Mouse (Mus musculus): ENCODE measurements at regions not wholly inside any gene's neighbourhood (a gene's known extent, or its start where the extent isn't known, plus 50 kb on each side); places are given as distances from the start of the nearest gene placed in this dataset.
"Not testable (repeated sequence)": the region's sequence is repeated elsewhere in the genome, so short reads cannot be mapped to it uniquely, and the experiment has no call there.

GRCm38 (mm10) chr2:133793293-133793692 lies 241.3 kb downstream of the Bmp2 start:
- H3K4me3 ChIP-seq (ENCODE audit: insufficient read depth, low read length) = no peak overlapping the region
- no peaks in the 10 kb centered on the region for H3K4me1 ChIP-seq (ENCODE audit: control insufficient read depth, insufficient read depth, low read length)
- no peak overlapping the region for H3K27ac ChIP-seq (ENCODE audit: insufficient read depth, low read length)
- TF ChIP-seq POLR2A (IDR thresholded peaks at IDR 0.05; ENCODE audit: low read depth, low read length) (no peak), CTCF (IDR thresholded peaks at IDR 0.05; ENCODE audit: borderline replicate concordance, insufficient read depth, low read length) (no peak)

- no peaks in the 10 kb centered on the region for H3K4me1 ChIP-seq (ENCODE audit: control insufficient read depth, insufficient read depth, low read length)
- H3K27ac ChIP-seq (ENCODE audit: insufficient read depth, low read length) = no peak overlapping the region
- H3K4me3 ChIP-seq (ENCODE audit: insufficient read depth, low read length) = no peak overlapping the region
- TF ChIP-seq POLR2A (IDR thresholded peaks at IDR 0.05; ENCODE audit: low read depth, low read length) = no peak
- no peak for TF ChIP-seq CTCF (IDR thresholded peaks at IDR 0.05; ENCODE audit: borderline replicate concordance, insufficient read depth, low read length)
These were observed 250.7 kb downstream of the Bmp2 start for GRCm38 (mm10) chr2:133802666-133803065.

- H3K4me1 ChIP-seq (ENCODE audit: control insufficient read depth, insufficient read depth, low read length) = no peaks in the 10 kb centered on the region
- no peak overlapping the region for H3K27ac ChIP-seq (ENCODE audit: insufficient read depth, low read length)
- no peak for TF ChIP-seq CTCF (IDR thresholded peaks at IDR 0.05; ENCODE audit: borderline replicate concordance, insufficient read depth, low read length)
- H3K4me3 ChIP-seq (ENCODE audit: insufficient read depth, low read length) = no peak overlapping the region
These were observed 269.5 kb downstream of the Bmp2 start for GRCm38 (mm10) chr2:133821418-133821817.

GRCm38 (mm10) chr2:133829406-133829805 lies 277.4 kb downstream of the Bmp2 start:
- Histone ChIP-seq H3K4me3 (ENCODE audit: insufficient read depth, low read length) (no peak overlapping the region), H3K4me1 (ENCODE audit: control insufficient read depth, insufficient read depth, low read length) (no peaks in the 10 kb centered on the region), H3K27ac (ENCODE audit: insufficient read depth, low read length) (no peak overlapping the region)
- TF ChIP-seq CTCF (IDR thresholded peaks at IDR 0.05; ENCODE audit: borderline replicate concordance, insufficient read depth, low read length) (no peak), POLR2A (IDR thresholded peaks at IDR 0.05; ENCODE audit: low read depth, low read length) (no peak)

GRCm38 (mm10) chr2:133850485-133850884 lies 298.5 kb downstream of the Bmp2 start:
- TF ChIP-seq POLR2A (IDR thresholded peaks at IDR 0.05; ENCODE audit: low read depth, low read length) (no peak), CTCF (IDR thresholded peaks at IDR 0.05; ENCODE audit: borderline replicate concordance, insufficient read depth, low read length) (no peak)
- Histone ChIP-seq H3K4me3 (ENCODE audit: insufficient read depth, low read length) (no peak overlapping the region), H3K4me1 (ENCODE audit: control insufficient read depth, insufficient read depth, low read length) (no peaks in the 10 kb centered on the region), H3K27ac (ENCODE audit: insufficient read depth, low read length) (no peak overlapping the region)

- H3K4me3 ChIP-seq (ENCODE audit: insufficient read depth, low read length); H3K27ac ChIP-seq (ENCODE audit: insufficient read depth, low read length); H3K4me1 ChIP-seq (ENCODE audit: control insufficient read depth, insufficient read depth, low read length): not testable (repeated sequence)
These were observed 323.0 kb downstream of the Bmp2 start for GRCm38 (mm10) chr2:133874982-133875381.

- Histone ChIP-seq H3K4me1 (ENCODE audit: control insufficient read depth, insufficient read depth, low read length) (no peaks in the 10 kb centered on the region), H3K4me3 (ENCODE audit: insufficient read depth, low read length) (no peak overlapping the region), H3K27ac (ENCODE audit: insufficient read depth, low read length) (no peak overlapping the region)
- TF ChIP-seq CTCF (IDR thresholded peaks at IDR 0.05; ENCODE audit: borderline replicate concordance, insufficient read depth, low read length) = no peak
- TF ChIP-seq POLR2A (IDR thresholded peaks at IDR 0.05; ENCODE audit: low read depth, low read length) = no peak
These were observed 331.7 kb downstream of the Bmp2 start for GRCm38 (mm10) chr2:133883682-133884081.

GRCm38 (mm10) chr2:133906269-133906668 lies 354.3 kb downstream of the Bmp2 start:
- no peak overlapping the region for H3K4me3 ChIP-seq (ENCODE audit: insufficient read depth, low read length)
- TF ChIP-seq CTCF (IDR thresholded peaks at IDR 0.05; ENCODE audit: borderline replicate concordance, insufficient read depth, low read length) (no peak), POLR2A (IDR thresholded peaks at IDR 0.05; ENCODE audit: low read depth, low read length) (no peak)

More at GRCm38 (mm10) chr2:133906269-133906668, 354.3 kb downstream of the Bmp2 start:
- Histone ChIP-seq H3K4me1 (ENCODE audit: control insufficient read depth, insufficient read depth, low read length) (no peaks in the 10 kb centered on the region), H3K27ac (ENCODE audit: insufficient read depth, low read length) (no peak overlapping the region)

Measured in embryonic fibroblast, embryonic 13.5 days (primary cell).